Mouse (Mus musculus): Measurements from ENCODE around the gene Pskh1.

The Pskh1 gene

DNA sequence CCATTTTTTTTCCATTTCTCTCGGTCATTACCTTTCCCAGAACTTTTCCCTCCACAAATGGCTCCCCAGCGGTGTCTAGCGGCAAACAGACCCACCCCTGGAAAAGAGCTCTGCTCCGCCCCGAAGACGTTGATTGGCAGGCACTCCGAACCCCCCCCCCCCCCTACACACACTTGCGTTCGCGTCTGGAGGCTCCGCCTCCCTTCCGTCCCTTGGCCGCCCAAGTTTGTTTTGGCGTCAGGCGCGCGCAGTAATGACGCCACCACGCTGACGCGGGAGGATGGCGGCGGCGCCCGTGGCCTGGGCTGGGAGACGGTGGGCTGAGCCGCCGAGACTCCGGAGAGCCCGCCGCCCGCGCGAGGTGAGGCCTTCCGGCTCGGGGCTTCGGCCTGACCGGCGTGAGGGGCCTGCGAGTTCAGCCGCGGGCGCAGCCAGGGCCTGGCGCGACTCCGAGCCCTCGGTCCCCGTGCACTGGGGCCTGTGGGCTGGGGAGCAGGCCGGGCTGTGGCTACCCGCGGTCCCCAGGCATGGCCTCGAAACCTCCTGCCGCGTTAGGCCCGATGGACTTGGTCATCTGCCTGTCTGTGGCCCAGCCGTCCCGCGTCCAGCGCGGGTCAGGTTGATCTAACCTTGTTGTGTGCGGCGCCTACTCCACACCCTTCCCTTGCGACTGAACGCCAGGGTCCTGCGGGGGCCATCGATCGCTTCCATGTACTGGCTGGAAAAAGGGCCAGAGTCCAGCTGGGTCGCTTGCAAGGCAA, at the start of gene Pskh1:
Gene Pskh1, plus strand, starts transcription at position 262 of the 761 bp plus-strand sequence.
- DNase-seq (ENCODE audit: low read depth, low spot score) = peak; percentile 96

DNA sequence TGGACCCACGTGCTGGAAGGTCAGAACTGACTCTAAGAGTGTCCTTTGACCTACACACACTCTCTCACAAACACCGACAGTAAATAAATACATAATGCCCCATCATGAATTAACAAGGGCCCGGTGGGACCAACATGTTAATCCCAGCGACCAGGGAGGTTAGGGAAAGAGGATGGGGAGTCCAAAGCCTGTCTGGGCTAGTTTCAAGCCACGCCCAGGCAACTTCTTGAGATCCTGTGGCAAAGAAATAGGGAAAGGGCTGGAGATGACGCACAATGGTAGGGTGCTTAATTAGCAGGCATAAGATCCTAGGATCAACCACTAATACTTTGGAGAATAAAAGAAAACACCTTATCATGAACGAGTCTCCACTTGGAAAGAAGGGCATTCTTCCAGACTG, 49.6 kb upstream of the Pskh1 start:
- peak; percentile 72 for DNase-seq (ENCODE audit: low read depth, low spot score)

GRCm38 (mm10) chr8:105851651-105852143, 48.5 kb upstream of the Pskh1 start:
- DNase-seq (ENCODE audit: low read depth, low spot score) = peak; percentile 99

- peak; percentile 38 for DNase-seq (ENCODE audit: low read depth, low spot score)
These were observed 48.0 kb upstream of the Pskh1 start for GRCm38 (mm10) chr8:105852146-105852729.

GRCm38 (mm10) chr8:105853178-105853577, 47.1 kb upstream of the Pskh1 start, which contains the start of gene Cenpt:
Gene Cenpt, minus strand, starts transcription at chr8:105853278.
- no peak for DNase-seq (ENCODE audit: low read depth, low spot score)

DNA sequence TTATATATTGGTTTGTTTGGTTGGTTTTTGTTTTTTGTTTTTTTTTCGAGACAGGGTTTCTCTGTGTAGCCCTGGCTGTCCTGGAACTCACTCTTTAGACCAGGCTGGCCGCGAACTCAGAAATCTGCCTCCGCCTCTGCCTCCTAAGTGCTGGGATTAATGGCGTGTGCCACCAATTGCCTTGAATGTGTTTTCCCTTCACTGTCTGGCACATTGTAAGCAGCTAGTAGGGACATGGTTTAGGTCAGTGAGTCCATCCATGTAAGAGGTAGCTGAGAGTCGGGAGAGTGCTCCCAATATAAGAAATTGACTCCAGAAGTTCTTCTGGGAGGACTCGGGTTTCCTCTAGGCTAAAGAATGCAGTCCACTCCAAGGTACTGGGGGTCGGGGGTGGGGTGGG, 45.9 kb upstream of the Pskh1 start:
- no peak for DNase-seq (ENCODE audit: low read depth, low spot score)

- DNase-seq (ENCODE audit: low read depth, low spot score) = peak; percentile 95
These were observed 45.5 kb upstream of the Pskh1 start, which contains the start of gene Thap11 for GRCm38 (mm10) chr8:105854715-105855216. Gene Thap11, plus strand, starts transcription at chr8:105855132.

DNA sequence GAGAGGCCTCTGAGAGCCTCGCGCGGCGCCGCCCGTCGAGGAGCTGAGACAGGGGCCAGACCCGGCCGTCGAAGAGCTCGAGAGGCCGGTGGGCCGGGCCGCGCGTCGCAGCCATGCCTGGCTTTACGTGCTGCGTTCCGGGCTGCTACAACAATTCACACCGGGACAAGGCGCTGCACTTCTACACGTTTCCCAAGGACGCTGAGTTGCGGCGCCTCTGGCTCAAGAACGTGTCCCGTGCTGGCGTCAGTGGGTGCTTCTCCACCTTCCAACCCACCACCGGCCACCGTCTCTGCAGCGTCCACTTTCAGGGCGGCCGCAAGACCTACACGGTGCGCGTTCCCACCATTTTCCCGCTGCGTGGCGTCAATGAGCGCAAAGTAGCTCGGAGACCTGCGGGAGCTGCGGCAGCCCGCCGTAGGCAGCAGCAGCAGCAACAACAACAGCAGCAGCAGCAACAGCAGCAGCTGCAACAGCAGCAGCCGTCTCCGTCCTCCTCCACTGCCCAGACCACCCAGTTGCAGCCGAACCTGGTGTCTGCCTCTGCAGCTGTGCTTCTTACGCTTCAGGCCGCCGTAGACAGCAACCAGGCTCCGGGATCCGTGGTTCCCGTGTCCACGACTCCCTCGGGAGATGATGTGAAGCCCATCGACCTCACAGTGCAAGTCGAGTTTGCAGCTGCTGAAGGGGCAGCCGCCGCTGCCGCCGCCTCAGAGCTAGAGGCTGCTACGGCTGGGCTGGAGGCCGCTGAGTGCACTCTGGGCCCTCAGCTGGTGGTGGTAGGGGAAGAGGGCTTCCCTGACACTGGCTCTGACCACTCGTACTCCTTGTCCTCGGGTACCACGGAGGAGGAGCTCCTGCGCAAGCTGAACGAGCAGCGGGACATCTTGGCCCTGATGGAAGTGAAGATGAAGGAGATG, 44.7 kb upstream of the Pskh1 start:
- DNase-seq (ENCODE audit: low read depth, low spot score) = no peak

DNA sequence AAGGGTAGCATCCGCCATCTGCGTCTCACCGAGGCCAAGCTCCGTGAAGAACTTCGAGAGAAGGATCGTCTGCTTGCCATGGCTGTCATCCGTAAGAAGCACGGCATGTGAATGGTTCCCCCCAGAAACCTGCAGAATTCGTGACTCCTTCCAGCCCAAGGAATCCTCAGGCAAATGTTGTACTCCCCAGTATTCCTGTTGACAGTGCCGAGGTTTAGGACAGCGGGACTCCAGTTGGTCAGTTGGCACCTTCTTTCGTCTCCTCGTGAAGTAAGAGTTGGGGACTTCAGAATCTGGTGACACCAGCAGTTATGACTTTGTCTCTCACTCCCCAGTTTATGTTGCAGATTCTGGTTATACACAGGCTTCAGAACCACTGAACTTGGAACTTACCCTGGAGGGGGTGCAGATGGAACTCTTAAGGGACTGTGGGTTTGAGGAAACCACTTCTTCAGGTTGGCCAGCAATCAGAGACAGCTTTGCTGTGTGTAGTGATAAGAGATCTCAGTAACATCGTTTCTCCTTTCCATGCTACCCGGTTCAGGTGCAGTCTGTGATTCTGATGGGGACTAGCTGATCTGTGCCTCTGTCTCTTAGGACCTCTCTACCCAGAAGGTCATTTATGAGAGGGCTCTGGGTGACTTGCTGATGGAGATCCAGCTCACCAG, 43.9 kb upstream of the Pskh1 start:
- no peak for DNase-seq (ENCODE audit: low read depth, low spot score)

DNA sequence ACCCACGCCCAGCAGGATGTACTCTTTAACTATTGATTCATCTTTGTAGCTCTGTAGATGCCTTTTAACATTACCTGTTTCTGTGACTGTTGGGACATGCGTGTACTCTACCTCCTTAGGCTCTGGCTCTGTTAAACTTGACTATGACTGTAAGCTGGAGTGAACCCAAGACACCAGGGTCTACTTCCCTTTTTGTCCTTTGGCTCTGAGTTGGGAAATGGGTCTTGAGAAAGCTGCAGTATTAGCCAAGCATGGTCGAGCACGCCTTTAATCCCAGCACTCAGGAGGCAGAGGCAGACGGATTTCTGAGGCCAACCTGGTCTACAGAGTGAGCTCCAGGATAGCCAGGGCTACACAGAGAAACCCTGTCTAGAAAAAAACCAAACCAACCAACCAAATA, 41.7 kb upstream of the Pskh1 start:
- no peak for DNase-seq (ENCODE audit: low read depth, low spot score)

DNA sequence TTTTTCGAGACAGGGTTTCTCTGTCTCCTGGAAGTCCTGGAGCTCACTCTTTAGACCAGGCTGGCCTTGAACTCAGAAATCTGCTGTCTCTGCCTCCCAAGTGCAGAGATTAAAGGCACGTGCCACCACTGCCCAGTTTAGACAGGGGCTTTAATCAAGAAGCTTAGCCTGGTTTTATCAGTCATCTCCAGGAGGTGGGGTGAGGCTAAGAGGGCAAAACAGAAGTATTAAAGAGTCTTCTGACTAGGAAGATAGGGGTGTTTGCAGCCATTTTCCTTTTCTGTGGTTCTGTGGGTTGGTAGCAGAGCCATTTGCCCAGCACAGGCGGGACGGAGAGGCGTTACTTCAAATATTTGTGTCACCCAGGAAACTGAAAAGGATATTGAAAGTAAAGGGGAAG, 40.9 kb upstream of the Pskh1 start:
- no peak for DNase-seq (ENCODE audit: low read depth, low spot score)

GRCm38 (mm10) chr8:105860143-105860981, 39.9 kb upstream of the Pskh1 start, which contains the start of gene Nutf2:
Gene Nutf2, plus strand, starts transcription at chr8:105860580.
- DNase-seq (ENCODE audit: low read depth, low spot score) = peak; percentile 100

- DNase-seq (ENCODE audit: low read depth, low spot score) = peak; percentile 63
These were observed 38.3 kb upstream of the Pskh1 start for GRCm38 (mm10) chr8:105861951-105862350.

- DNase-seq (ENCODE audit: low read depth, low spot score) = peak; percentile 51
These were observed 33.7 kb upstream of the Pskh1 start for GRCm38 (mm10) chr8:105866364-105867029.

- DNase-seq (ENCODE audit: low read depth, low spot score) = no peak
These were observed 25.9 kb upstream of the Pskh1 start for GRCm38 (mm10) chr8:105874301-105874700.

DNA sequence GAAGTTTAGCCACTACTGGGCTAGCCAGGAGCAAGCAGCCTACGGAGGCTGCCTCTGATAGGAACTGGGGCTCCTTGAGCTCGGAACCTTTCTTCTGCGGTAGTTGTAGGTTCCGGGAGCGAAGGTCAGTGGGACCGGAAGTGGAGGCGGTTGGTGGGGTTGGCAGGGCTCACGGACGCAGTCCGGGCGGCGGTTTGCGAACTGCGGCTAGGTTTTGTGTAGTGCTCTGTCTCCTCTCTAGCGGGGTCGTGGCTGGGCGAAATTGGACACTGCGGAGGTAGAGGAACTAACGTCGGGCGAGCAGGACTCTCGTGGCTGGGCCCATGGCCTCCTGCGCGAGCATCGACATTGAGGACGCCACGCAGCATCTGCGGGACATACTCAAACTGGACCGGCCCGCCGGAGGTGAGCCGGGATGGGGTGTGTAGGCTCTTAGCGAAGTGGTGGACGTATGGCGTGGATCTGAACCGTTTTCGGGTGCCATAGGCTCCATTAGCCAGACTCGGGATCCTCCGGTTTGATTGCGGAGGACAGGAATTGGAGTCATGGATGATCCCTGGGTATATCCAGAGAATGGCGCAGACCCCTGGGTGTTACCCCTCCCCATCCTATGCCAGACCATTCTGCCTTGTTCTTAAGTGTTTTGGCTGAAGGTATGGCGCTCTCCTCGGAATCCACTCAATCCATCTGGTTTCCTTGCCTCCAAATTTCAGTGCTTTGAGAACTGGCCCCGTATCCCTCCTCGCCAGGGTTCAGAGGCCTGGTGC, 19.3 kb upstream of the Pskh1 start, which contains the start of gene Edc4:
Gene Edc4, plus strand, starts transcription at position 128 of the 767 bp plus-strand sequence.
- peak; percentile 89 for DNase-seq (ENCODE audit: low read depth, low spot score)

- no peak for DNase-seq (ENCODE audit: low read depth, low spot score)
These were observed 10.3 kb upstream of the Pskh1 start for GRCm38 (mm10) chr8:105889756-105890465.

GRCm38 (mm10) chr8:105890870-105891269, 9.4 kb upstream of the Pskh1 start:
- DNase-seq (ENCODE audit: low read depth, low spot score) = no peak

Measured in ES-CJ7 (cell line).